Comparison of ENCODE assay signal across 8 mouse cellular contexts in the genomic region with DNA sequence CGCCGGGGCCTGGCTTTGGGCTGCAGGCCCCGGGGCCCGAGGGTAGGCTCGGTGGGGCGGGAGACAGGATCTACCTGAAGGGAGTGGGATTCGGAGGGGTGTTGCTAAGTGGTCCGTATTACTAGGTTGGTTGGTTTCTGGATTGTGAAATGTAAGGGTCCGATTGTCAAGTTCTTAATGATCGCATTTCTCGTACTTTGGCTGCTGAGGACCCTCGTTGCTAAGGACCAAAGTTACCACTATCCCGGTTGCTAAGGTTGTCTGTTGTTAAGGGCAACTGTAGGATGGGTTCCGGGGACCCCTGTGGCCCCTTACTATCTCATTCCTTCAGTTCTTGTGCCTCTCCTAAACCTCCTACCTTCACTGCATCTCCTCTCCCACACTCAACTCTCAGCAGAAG. TPM values are rescaled to one million over a fixed set of nuclear protein-coding genes. Genes with fewer than 3 reads are reported as not detected.
DNase-seq lines count a peak whose midpoint lies in the region; ATAC-seq and TF ChIP-seq lines count a peak whose summit lies in the region.

No protein-coding gene starts in this region.

- H3K4me2 ChIP-seq in lung, embryonic 14.5 days: peak overlapping the region; percentile 68
- peak overlapping the region; percentile 54 for H3K4me2 ChIP-seq in embryonic facial prominence, embryonic 11.5 days (ENCODE audit: low read depth, low read length)
- peak overlapping the region; percentile 59 for H3K4me2 ChIP-seq in intestine, embryonic 14.5 days (ENCODE audit: low read length)
- peak overlapping the region; percentile 73 for H3K4me2 ChIP-seq in neural tube, embryonic 12.5 days (replicated peaks)

- 6% methylated on average over 14 of the region's 14 CpGs for WGBS in lung, embryonic 14.5 days
- WGBS in embryonic facial prominence, embryonic 11.5 days: 5% methylated on average over 14 of the region's 14 CpGs
- WGBS in intestine, embryonic 14.5 days: 4% methylated on average over 14 of the region's 14 CpGs
- WGBS in neural tube, embryonic 12.5 days: 6% methylated on average over 14 of the region's 14 CpGs

- 0 out of 2 replicates have a peak, but pooled peaks cover 8% of the 10 kb centered on the region for H3K36me3 ChIP-seq in lung, embryonic 14.5 days (ENCODE audit: insufficient read depth)
- H3K36me3 ChIP-seq in embryonic facial prominence, embryonic 11.5 days (replicated peaks; ENCODE audit: control insufficient read depth, insufficient read depth, low read depth, low read length): no peaks in the 10 kb centered on the region
- no peaks in the 10 kb centered on the region for H3K36me3 ChIP-seq in intestine, embryonic 14.5 days (ENCODE audit: control insufficient read depth, insufficient read depth, low read length)
- peaks cover 8% of the 10 kb centered on the region for H3K36me3 ChIP-seq in neural tube, embryonic 12.5 days

- no peaks in the 10 kb centered on the region for H3K27me3 ChIP-seq in lung, embryonic 14.5 days (ENCODE audit: insufficient read depth, low read length)
- H3K27me3 ChIP-seq in embryonic facial prominence, embryonic 11.5 days (ENCODE audit: control insufficient read depth, insufficient read depth, low read length): no peaks in the 10 kb centered on the region
- no peaks in the 10 kb centered on the region for H3K27me3 ChIP-seq in intestine, embryonic 14.5 days (replicated peaks; ENCODE audit: control insufficient read depth, insufficient read depth, low read length)
- H3K27me3 ChIP-seq in neural tube, embryonic 12.5 days (replicated peaks): no peaks in the 10 kb centered on the region

- peak; percentile 15; the same call in 1 of the 2 replicates for ATAC-seq in lung, embryonic 14.5 days (ENCODE audit: insufficient read depth)
- ATAC-seq in embryonic facial prominence, embryonic 11.5 days (replicated peaks; ENCODE audit: insufficient number of reproducible peaks, low FRiP score, low TSS enrichment, low read depth): 0 out of 2 replicates have a peak, but pooled peaks have one; percentile 4
- no peak for ATAC-seq in intestine, embryonic 14.5 days (replicated peaks; ENCODE audit: low FRiP score, low TSS enrichment, low read depth)
- peak; percentile 39 for ATAC-seq in neural tube, embryonic 12.5 days (ENCODE audit: low FRiP score, low read depth)

- peak; percentile 24 for DNase-seq in lung, embryonic 14.5 days
- no peak for DNase-seq in lung, adult 18-20 months
- no peak for DNase-seq in embryonic facial prominence, embryonic 11.5 days (ENCODE audit: low spot score)
- DNase-seq in intestine, embryonic 14.5 days (ENCODE audit: low spot score): no peak
- DNase-seq in thymus, postnatal 10 days (ENCODE audit: low spot score in 2 of 2): no peak
- no peak for DNase-seq in layer of hippocampus, adult 11-12 months (ENCODE audit: low spot score)
- no peak for DNase-seq in ovary, postnatal 36 days (ENCODE audit: low spot score)

- H3K4me3 ChIP-seq in lung, embryonic 14.5 days (ENCODE audit: low read depth, low read length): peak overlapping the region; percentile 64
- H3K4me3 ChIP-seq in embryonic facial prominence, embryonic 11.5 days (ENCODE audit: low read depth, low read length): peak overlapping the region; percentile 83
- H3K4me3 ChIP-seq in intestine, embryonic 14.5 days (ENCODE audit: low read depth, low read length): peak overlapping the region; percentile 78
- H3K4me3 ChIP-seq in neural tube, embryonic 12.5 days: peak overlapping the region; percentile 81

- peak overlapping the region; percentile 67 for H3K9ac ChIP-seq in lung, embryonic 14.5 days
- peak overlapping the region; percentile 66 for H3K9ac ChIP-seq in embryonic facial prominence, embryonic 11.5 days (replicated peaks; ENCODE audit: low read length)
- H3K9ac ChIP-seq in intestine, embryonic 14.5 days (ENCODE audit: low read length): peak overlapping the region; percentile 53
- H3K9ac ChIP-seq in neural tube, embryonic 12.5 days: peak overlapping the region; percentile 67

- H3K9me3 ChIP-seq in lung, embryonic 14.5 days (ENCODE audit: low read depth, low read length): no peaks in the 10 kb centered on the region
- H3K9me3 ChIP-seq in embryonic facial prominence, embryonic 11.5 days (replicated peaks; ENCODE audit: control insufficient read depth, low read length): no peaks in the 10 kb centered on the region
- no peaks in the 10 kb centered on the region for H3K9me3 ChIP-seq in intestine, embryonic 14.5 days (ENCODE audit: control insufficient read depth, low read length)
- H3K9me3 ChIP-seq in neural tube, embryonic 12.5 days: no peaks in the 10 kb centered on the region

- no peak for TF ChIP-seq CTCF in lung, embryonic 14.5 days (IDR thresholded peaks at IDR 0.05; ENCODE audit: low read depth)

- H3K27ac ChIP-seq in lung, embryonic 14.5 days (ENCODE audit: low read depth): no peak overlapping the region
- no peak overlapping the region for H3K27ac ChIP-seq in embryonic facial prominence, embryonic 11.5 days (replicated peaks; ENCODE audit: low read depth, low read length)
- H3K27ac ChIP-seq in intestine, embryonic 14.5 days (ENCODE audit: low read depth): no peak overlapping the region
- H3K27ac ChIP-seq in neural tube, embryonic 12.5 days: no peak overlapping the region

- H3K4me1 ChIP-seq in lung, embryonic 14.5 days (ENCODE audit: insufficient read depth): peaks cover 11% of the 10 kb centered on the region; the same call in 1 of the 2 replicates
- no peaks in the 10 kb centered on the region for H3K4me1 ChIP-seq in embryonic facial prominence, embryonic 11.5 days (ENCODE audit: control insufficient read depth, insufficient read depth, low read length)
- H3K4me1 ChIP-seq in intestine, embryonic 14.5 days (replicated peaks; ENCODE audit: control insufficient read depth, insufficient read depth, low read length): peaks cover 11% of the 10 kb centered on the region
- peaks cover 25% of the 10 kb centered on the region for H3K4me1 ChIP-seq in neural tube, embryonic 12.5 days

RNA-seq across cellular contexts. Expression of a gene that starts 0.4 kb away (rescaled TPM):
- 54.0 and 59.6 TPM in 2 replicates for polyA plus RNA-seq in lung, embryonic 14.5 days (2014; fragmentation: Nextera tagmentation; extraction: Ambion mirVana)
- polyA plus RNA-seq in embryonic facial prominence, embryonic 11.5 days (2014; fragmentation: Nextera tagmentation; extraction: Ambion mirVana): 65.6 and 67.2 TPM in 2 replicates
- polyA plus RNA-seq in intestine, embryonic 14.5 days (2014; fragmentation: Nextera tagmentation; extraction: Ambion mirVana): 56.8 and 60.1 TPM in 2 replicates
- 86.4 and 89.1 TPM in 2 replicates for polyA plus RNA-seq in neural tube, embryonic 12.5 days (2016; fragmentation: Nextera tagmentation; extraction: Ambion mirVana)

RNA-seq across cellular contexts. Expression of a gene that starts 0.4 kb away (rescaled TPM):
- polyA plus RNA-seq in lung, embryonic 14.5 days (2014; fragmentation: Nextera tagmentation; extraction: Ambion mirVana): 31.8 and 37.4 TPM in 2 replicates
- 33.4 and 41.0 TPM in 2 replicates for polyA plus RNA-seq in embryonic facial prominence, embryonic 11.5 days (2014; fragmentation: Nextera tagmentation; extraction: Ambion mirVana)
- 38.7 and 41.8 TPM in 2 replicates for polyA plus RNA-seq in intestine, embryonic 14.5 days (2014; fragmentation: Nextera tagmentation; extraction: Ambion mirVana)
- polyA plus RNA-seq in neural tube, embryonic 12.5 days (2016; fragmentation: Nextera tagmentation; extraction: Ambion mirVana): 51.5 and 52.4 TPM in 2 replicates

RNA-seq across cellular contexts. Expression of a gene that starts 10.9 kb away (rescaled TPM):
- not detected in 2 replicates for polyA plus RNA-seq in lung, embryonic 14.5 days (2014; fragmentation: Nextera tagmentation; extraction: Ambion mirVana)
- polyA plus RNA-seq in embryonic facial prominence, embryonic 11.5 days (2014; fragmentation: Nextera tagmentation; extraction: Ambion mirVana): 1.5 and 2.0 TPM in 2 replicates
- not detected in 2 replicates for polyA plus RNA-seq in intestine, embryonic 14.5 days (2014; fragmentation: Nextera tagmentation; extraction: Ambion mirVana)
- polyA plus RNA-seq in neural tube, embryonic 12.5 days (2016; fragmentation: Nextera tagmentation; extraction: Ambion mirVana): 9.7 and 10.4 TPM in 2 replicates

RNA-seq across cellular contexts. Expression of a gene that starts 21.9 kb away (rescaled TPM):
- 6.8 and 6.9 TPM in 2 replicates for polyA plus RNA-seq in lung, embryonic 14.5 days (2014; fragmentation: Nextera tagmentation; extraction: Ambion mirVana)
- 2.3 and 3.2 TPM in 2 replicates for polyA plus RNA-seq in embryonic facial prominence, embryonic 11.5 days (2014; fragmentation: Nextera tagmentation; extraction: Ambion mirVana)
- 3.5 and 4.3 TPM in 2 replicates for polyA plus RNA-seq in intestine, embryonic 14.5 days (2014; fragmentation: Nextera tagmentation; extraction: Ambion mirVana)
- polyA plus RNA-seq in neural tube, embryonic 12.5 days (2016; fragmentation: Nextera tagmentation; extraction: Ambion mirVana): 2.8 TPM in 2 replicates

RNA-seq across cellular contexts. Expression of a gene that starts 25.1 kb away (rescaled TPM):
- polyA plus RNA-seq in lung, embryonic 14.5 days (2014; fragmentation: Nextera tagmentation; extraction: Ambion mirVana): 27.9 and 31.4 TPM in 2 replicates
- 28.2 and 29.9 TPM in 2 replicates for polyA plus RNA-seq in embryonic facial prominence, embryonic 11.5 days (2014; fragmentation: Nextera tagmentation; extraction: Ambion mirVana)
- polyA plus RNA-seq in intestine, embryonic 14.5 days (2014; fragmentation: Nextera tagmentation; extraction: Ambion mirVana): 27.1 and 30.2 TPM in 2 replicates
- polyA plus RNA-seq in neural tube, embryonic 12.5 days (2016; fragmentation: Nextera tagmentation; extraction: Ambion mirVana): 28.6 and 32.0 TPM in 2 replicates
